Comparison of ENCODE assay signal across 8 mouse cellular contexts in genomic region chr3:51417135-51417458, GRCm38 (mm10). TPM values are rescaled to one million over a fixed set of nuclear protein-coding genes. Genes with fewer than 3 reads are reported as not detected.
A peak's percentile ranks its signal among the peaks of the same experiment; 100 is the strongest.
DNase-seq lines count a peak whose midpoint lies in the region; ATAC-seq and TF ChIP-seq lines count a peak whose summit lies in the region.

No protein-coding gene starts in this region.

- TF ChIP-seq CTCF in gastrocnemius, adult 2 months (IDR thresholded peaks at IDR 0.05): no peak
- TF ChIP-seq CTCF in thymus, adult 2 months (IDR thresholded peaks at IDR 0.05; ENCODE audit: borderline replicate concordance, control insufficient read depth, extremely low read depth, insufficient read depth, low read length, poor library complexity): no peak
- TF ChIP-seq CTCF in liver, embryonic 14.5 days (IDR thresholded peaks at IDR 0.05; ENCODE audit: low read depth): no peak

- no peak for TF ChIP-seq POLR2A in thymus, adult 2 months (IDR thresholded peaks at IDR 0.05; ENCODE audit: control insufficient read depth, extremely low read depth, insufficient read depth, low read length, poor library complexity)

- no peak for ATAC-seq in liver, embryonic 14.5 days (ENCODE audit: insufficient read depth)

- H3K4me3 ChIP-seq in gastrocnemius, adult 2 months: peak overlapping the region; percentile 80
- peak overlapping the region; percentile 74 for H3K4me3 ChIP-seq in thymus, adult 2 months (ENCODE audit: control insufficient read depth, insufficient read depth, low read length)
- H3K4me3 ChIP-seq in liver, embryonic 14.5 days (ENCODE audit: insufficient read depth in 1 of 2, low read depth in 2 of 2, low read length in 2 of 2): peak overlapping the region; percentile 86 to 98

- no peaks in the 10 kb centered on the region for H3K36me3 ChIP-seq in thymus, adult 2 months (ENCODE audit: control insufficient read depth, insufficient read depth, low read length)
- H3K36me3 ChIP-seq in liver, embryonic 14.5 days (replicated peaks; ENCODE audit: control insufficient read depth, insufficient read depth, low read depth): no peaks in the 10 kb centered on the region; the same call in 1 of the 2 replicates

- DNase-seq in gastrocnemius, adult 2 months: no peak
- DNase-seq in gastrocnemius, postnatal 36 days: no peak
- no peak for DNase-seq in thymus, adult 2 months
- DNase-seq in thymus, postnatal 25 days: no peak
- DNase-seq in liver, embryonic 14.5 days (ENCODE audit: low read depth in 3 of 3, low spot score in 3 of 3): no peak
- no peak for DNase-seq in cerebellum, adult 8-10 months
- DNase-seq in thymus, postnatal 10 days (ENCODE audit: low spot score in 2 of 2): no peak
- DNase-seq in left cerebral cortex, adult 11 months (ENCODE audit: low spot score): no peak

- no peaks in the 10 kb centered on the region for H3K9me3 ChIP-seq in liver, embryonic 14.5 days (ENCODE audit: control insufficient read depth, low read length)

- H3K4me2 ChIP-seq in liver, embryonic 14.5 days (ENCODE audit: low read depth): peak overlapping the region; percentile 85

- intact Hi-C loops in gastrocnemius, adult 2 months (cut with DNase I): no loop called here
- intact Hi-C loops in gastrocnemius, postnatal 36 days (cut with DNase I): no loop called here

- no peaks in the 10 kb centered on the region for H3K27me3 ChIP-seq in thymus, adult 2 months (ENCODE audit: control insufficient read depth, insufficient read depth, low read length)
- no peaks in the 10 kb centered on the region for H3K27me3 ChIP-seq in liver, embryonic 14.5 days (ENCODE audit: control insufficient read depth, insufficient read depth, low read length)

- H3K9ac ChIP-seq in liver, embryonic 14.5 days (replicated peaks): peak overlapping the region; percentile 98

- 0 out of 2 replicates have a peak, but pooled peaks cover 5% of the 10 kb centered on the region for H3K4me1 ChIP-seq in thymus, adult 2 months (replicated peaks; ENCODE audit: control insufficient read depth, insufficient read depth, low read length)
- H3K4me1 ChIP-seq in liver, embryonic 14.5 days (replicated peaks; ENCODE audit: control insufficient read depth in 2 of 2, insufficient read depth in 2 of 2, low read length in 1 of 2): peaks cover 24 to 29% of the 10 kb centered on the region in 2 experiments

- 6% methylated on average over 8 of the region's 8 CpGs for WGBS in thymus, adult 2 months
- 7% methylated on average over 8 of the region's 8 CpGs for WGBS in liver, embryonic 14.5 days (ENCODE audit: insufficient replicate concordance)

- no peak for TF ChIP-seq EP300 in liver, embryonic 14.5 days (IDR thresholded peaks at IDR 0.05; ENCODE audit: low read depth)

- peak overlapping the region; percentile 98 for H3K27ac ChIP-seq in gastrocnemius, adult 2 months
- peak overlapping the region; percentile 85 for H3K27ac ChIP-seq in thymus, adult 2 months (ENCODE audit: control insufficient read depth, insufficient read depth, low read length)
- peak overlapping the region; percentile 85 for H3K27ac ChIP-seq in liver, embryonic 14.5 days

RNA-seq across cellular contexts. Expression of gene Naa15, which starts 2.1 kb away (rescaled TPM):
- total RNA-seq in gastrocnemius, adult 2 months (2021): 10 to 100 TPM; 44.5 to 50.0 TPM
- total RNA-seq in gastrocnemius, postnatal 36 days (2021): 10 to 100 TPM; 41.0 to 41.6 TPM
- polyA plus RNA-seq in thymus, adult 2 months (2012; rRNA removed): 6.0 and 6.7 TPM in 2 replicates
- 7.3 and 12.9 TPM in 2 replicates for polyA plus RNA-seq in liver, embryonic 14.5 days (2012; rRNA removed)
- 13.3 and 17.3 TPM in 2 replicates for polyA plus RNA-seq in liver, embryonic 14.5 days (2014; fragmentation: Nextera tagmentation; extraction: Ambion mirVana)

RNA-seq across cellular contexts. Expression of gene Ndufc1, which starts 8.3 kb away (rescaled TPM):
- total RNA-seq in gastrocnemius, adult 2 months (2021): 1,000 to 10,000 TPM; 1,007 to 1,209 TPM
- 1,000 to 10,000 TPM; 1,029 to 1,117 TPM for total RNA-seq in gastrocnemius, postnatal 36 days (2021)
- 152 and 169 TPM in 2 replicates for polyA plus RNA-seq in thymus, adult 2 months (2012; rRNA removed)
- 53.0 and 150 TPM in 2 replicates for polyA plus RNA-seq in liver, embryonic 14.5 days (2012; rRNA removed)
- 493 and 495 TPM in 2 replicates for polyA plus RNA-seq in liver, embryonic 14.5 days (2014; fragmentation: Nextera tagmentation; extraction: Ambion mirVana)

RNA-seq across cellular contexts. Expression of gene Mgarp, which starts 20.6 kb away (rescaled TPM):
- total RNA-seq in gastrocnemius, adult 2 months (2021): not detected
- total RNA-seq in gastrocnemius, postnatal 36 days (2021): under 1 TPM; 0.20 to 0.27 TPM
- 0.18 and 0.22 TPM in 2 replicates for polyA plus RNA-seq in thymus, adult 2 months (2012; rRNA removed)
- 0.25 and 0.48 TPM in 2 replicates for polyA plus RNA-seq in liver, embryonic 14.5 days (2012; rRNA removed)
- 0.85 and 1.00 TPM in 2 replicates for polyA plus RNA-seq in liver, embryonic 14.5 days (2014; fragmentation: Nextera tagmentation; extraction: Ambion mirVana)
